Mouse (Mus musculus) retina, adult 2 months (tissue): ENCODE data around the gene Tmem110.

ENCODE experiments used
- DNase-seq: peaks from one replicate; pipeline ENCODE4 v3.0.0-alpha.2; 2012; ENCODE audit warnings: low read depth, low spot score

Gene Tmem110

GRCm38 (mm10) chr14:30903036-30903435, 77.6 kb downstream of the Tmem110 start:
- DNase-seq: no peak

GRCm38 (mm10) chr14:30904307-30904706, 78.9 kb downstream of the Tmem110 start:
- no peak for DNase-seq

GRCm38 (mm10) chr14:30906001-30906400, 80.6 kb downstream of the Tmem110 start:
- no peak for DNase-seq

GRCm38 (mm10) chr14:30907814-30908265, 82.5 kb downstream of the Tmem110 start:
- DNase-seq: no peak

- no peak for DNase-seq
These were observed 85.8 kb downstream of the Tmem110 start for GRCm38 (mm10) chr14:30911141-30911540.

- DNase-seq: no peak
These were observed 87.3 kb downstream of the Tmem110 start for GRCm38 (mm10) chr14:30912641-30913040.

- DNase-seq: no peak
These were observed 88.0 kb downstream of the Tmem110 start for GRCm38 (mm10) chr14:30913404-30913803.

GRCm38 (mm10) chr14:30916516-30916915, 91.1 kb downstream of the Tmem110 start:
- DNase-seq: peak; percentile 4

GRCm38 (mm10) chr14:30922053-30922670, 96.8 kb downstream of the Tmem110 start:
- no peak for DNase-seq

GRCm38 (mm10) chr14:30923375-30924105, 98.2 kb downstream of the Tmem110 start, which contains the start of gene Itih3:
Gene Itih3 (minus strand): TSS chr14:30923760.
- DNase-seq: no peak

GRCm38 (mm10) chr14:30925492-30925891, 100.1 kb downstream of the Tmem110 start:
- DNase-seq: no peak
